Mouse (Mus musculus) heart, embryonic 16.5 days (tissue): Measurements from ENCODE around the gene Cpne4. TPM values are rescaled to one million over a fixed set of nuclear protein-coding genes. Genes with fewer than 3 reads are reported as not detected.

ENCODE experiments used
- ATAC-seq: fragments of 200-750 bp; cut with Nextera tagmentation; replicated peaks from 2 replicates; pipeline ENCODE4 v1.8.0; 2017; ENCODE audit warnings: moderate number of reproducible peaks; ENCODE audit not compliant: insufficient read depth, low FRiP score; ENCODE audit errors: extremely low read depth
- H3K27ac ChIP-seq: fragments of 300-500 bp; sonication (generic); 2 replicates; pipeline ENCODE4 v1.5.1; 2014; ENCODE audit warnings: mild to moderate bottlenecking, low read length, control low read depth, moderate library complexity
- H3K27me3 ChIP-seq: fragments of 300-500 bp; sonication (generic); 2 replicates; pipeline ENCODE4 v1.6.1; 2014; ENCODE audit warnings: low read length, mixed read lengths; ENCODE audit not compliant: control insufficient read depth, insufficient read depth
- H3K36me3 ChIP-seq: fragments of 300-500 bp; sonication (generic); 2 replicates; pipeline ENCODE4 v1.6.1; 2014; ENCODE audit not compliant: control insufficient read depth, insufficient read depth
- H3K4me1 ChIP-seq: fragments of 300-500 bp; sonication (generic); 2 replicates; pipeline ENCODE4 v1.6.1; 2014; ENCODE audit warnings: low read length, mixed read lengths; ENCODE audit not compliant: control insufficient read depth, insufficient read depth
- H3K4me2 ChIP-seq: fragments of 300-500 bp; sonication (generic); 2 replicates; pipeline ENCODE4 v1.6.1; 2014; ENCODE audit warnings: low read depth, mild to moderate bottlenecking, control low read depth, low read length
- H3K4me3 ChIP-seq: fragments of 300-500 bp; sonication (generic); 2 replicates; pipeline ENCODE4 v1.5.1; 2014; ENCODE audit warnings: mild to moderate bottlenecking, control low read depth, low read length
- H3K9ac ChIP-seq: fragments of 300-500 bp; sonication (generic); 2 replicates; pipeline ENCODE4 v1.6.1; 2014; ENCODE audit warnings: low read length, control low read depth
- H3K9me3 ChIP-seq: fragments of 300-500 bp; sonication (generic); replicated peaks from 2 replicates; pipeline ENCODE4 v1.6.1; 2016; ENCODE audit warnings: low read length; ENCODE audit not compliant: control insufficient read depth
- WGBS: fragments of 180-500 bp; shearing (Covaris S2); extraction: QIAGEN DNeasy Blood & Tissue Kit; methylation state at CpG from one replicate; pipeline ENCODE4 v1.1.7; 2014; 5-methylcytosine and 5-hydroxymethylcytosine counted together
- polyA plus RNA-seq: library from polyadenylated mRNA; unstranded; fragments of >200 nt; fragmentation: Nextera tagmentation; extraction: Ambion mirVana; gene quantifications from 2 replicates; pipeline ENCODE4 v1.2.1, GENCODE M21; 2015

Cpne4 gene
- polyA plus RNA-seq: 0.14 and 0.26 TPM in 2 replicates

DNA sequence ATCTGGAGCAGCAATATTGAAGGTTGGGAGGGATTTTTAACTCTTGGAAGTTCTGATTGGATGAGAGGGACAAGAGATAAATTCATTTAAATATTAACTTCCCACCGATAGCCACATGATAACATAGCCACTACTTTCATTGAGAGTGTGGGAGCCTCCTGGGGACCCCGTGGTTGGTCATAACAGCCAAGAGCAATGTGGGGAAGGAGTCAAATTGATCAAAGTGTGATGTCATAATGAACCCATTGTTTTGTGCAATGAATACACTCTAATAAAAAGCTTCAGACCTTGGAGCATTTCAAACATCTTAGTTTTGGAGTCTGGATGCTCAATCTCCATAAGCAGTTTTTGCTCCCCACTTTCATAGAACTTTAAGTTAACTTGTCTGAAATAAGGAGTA lies at the start of gene Cpne4:
Gene Cpne4 (plus strand): TSS at position 301 of the 400 bp plus-strand sequence.
- Histone ChIP-seq H3K9me3 (no peaks in the 10 kb centered on the region; the same call in 1 of the 2 replicates), H3K4me1 (no peaks in the 10 kb centered on the region), H3K27me3 (no peaks in the 10 kb centered on the region), H3K9ac (no peak within 1 kb of the TSS), H3K4me2 (no peak within 1 kb of the TSS), H3K36me3 (no peaks in the 10 kb centered on the region), H3K27ac (no peak within 1 kb of the TSS), H3K4me3 (no peak within 1 kb of the TSS)
- 59% methylated on average over 2 of the region's 2 CpGs for WGBS
- ATAC-seq: no peak

DNA sequence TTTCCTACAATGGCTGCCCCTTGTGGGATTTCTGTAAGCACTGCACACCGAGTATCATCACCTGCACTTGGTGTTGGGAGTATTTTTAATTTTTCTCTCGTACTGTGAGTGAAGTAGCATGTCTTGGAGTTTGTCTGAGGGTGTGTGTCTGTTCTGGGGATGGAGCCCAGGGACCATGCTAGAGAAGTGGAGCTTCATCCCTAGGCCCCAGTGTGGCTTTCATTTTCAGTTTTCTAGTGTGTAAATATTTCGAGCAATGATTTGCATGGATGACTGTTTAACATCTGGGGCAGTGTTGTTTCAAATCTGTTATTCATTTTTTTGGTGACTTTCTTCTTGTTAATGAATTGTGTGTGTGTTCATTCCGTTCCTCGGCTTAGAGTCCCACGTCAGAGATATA lies 31.9 kb upstream of the Cpne4 start:
- no peak overlapping the region for H3K27ac ChIP-seq
- H3K36me3 ChIP-seq: no peaks in the 10 kb centered on the region
- no peak overlapping the region for H3K4me2 ChIP-seq
- H3K4me1 ChIP-seq: no peaks in the 10 kb centered on the region
- no peaks in the 10 kb centered on the region for H3K9me3 ChIP-seq
- no peak for ATAC-seq
- H3K9ac ChIP-seq: no peak overlapping the region
- 75% methylated on average over 6 of the region's 6 CpGs for WGBS
- no peaks in the 10 kb centered on the region for H3K27me3 ChIP-seq
- no peak overlapping the region for H3K4me3 ChIP-seq

DNA sequence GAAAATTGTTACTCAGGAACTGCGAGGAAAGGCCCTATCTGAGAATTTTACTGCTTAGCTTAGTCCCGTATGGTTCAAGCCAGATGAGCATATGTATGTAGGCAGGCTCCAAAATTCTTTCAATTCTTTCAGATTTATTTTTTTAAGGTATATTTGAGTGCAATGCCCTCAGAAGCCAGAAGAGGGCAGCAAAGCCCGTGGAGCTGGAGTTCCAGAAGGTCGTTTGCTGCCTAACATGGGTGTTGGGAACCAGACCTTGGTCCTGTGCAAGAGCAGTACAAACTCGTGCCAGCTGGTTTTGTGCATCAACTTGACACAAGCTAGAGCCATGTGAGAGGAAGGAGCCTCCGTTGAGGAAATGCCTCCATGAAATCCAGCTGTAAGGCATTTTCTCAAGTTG lies 11.6 kb upstream of the Cpne4 start:
- Histone ChIP-seq H3K9me3 (no peaks in the 10 kb centered on the region), H3K4me2 (no peak overlapping the region), H3K9ac (no peak overlapping the region), H3K27ac (no peak overlapping the region), H3K4me1 (no peaks in the 10 kb centered on the region), H3K4me3 (no peak overlapping the region), H3K36me3 (no peaks in the 10 kb centered on the region), H3K27me3 (no peaks in the 10 kb centered on the region)
- 40% methylated on average over 6 of the region's 6 CpGs for WGBS
- no peak for ATAC-seq

DNA sequence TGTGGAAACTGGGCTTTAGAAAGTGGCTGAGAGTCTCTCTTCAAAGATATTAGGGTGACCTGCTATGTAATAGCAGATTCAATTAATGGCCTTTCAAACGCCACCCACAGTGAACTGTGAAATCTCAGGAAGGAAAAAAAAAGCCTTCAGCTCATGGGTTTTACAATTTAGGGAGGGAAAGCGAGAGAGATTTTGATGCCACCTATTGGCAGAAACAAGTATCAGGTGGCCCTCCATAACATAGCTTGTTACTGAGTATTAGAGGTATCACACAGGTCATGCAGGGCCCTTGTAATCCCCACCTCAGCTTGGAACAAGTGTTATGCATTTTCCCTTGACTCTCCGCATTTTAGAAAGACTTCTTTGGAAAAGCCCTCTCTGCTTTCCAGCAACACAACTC lies 18.7 kb downstream of the Cpne4 start:
- ATAC-seq: no peak
- WGBS: 25% methylated on average over 3 of the region's 3 CpGs

DNA sequence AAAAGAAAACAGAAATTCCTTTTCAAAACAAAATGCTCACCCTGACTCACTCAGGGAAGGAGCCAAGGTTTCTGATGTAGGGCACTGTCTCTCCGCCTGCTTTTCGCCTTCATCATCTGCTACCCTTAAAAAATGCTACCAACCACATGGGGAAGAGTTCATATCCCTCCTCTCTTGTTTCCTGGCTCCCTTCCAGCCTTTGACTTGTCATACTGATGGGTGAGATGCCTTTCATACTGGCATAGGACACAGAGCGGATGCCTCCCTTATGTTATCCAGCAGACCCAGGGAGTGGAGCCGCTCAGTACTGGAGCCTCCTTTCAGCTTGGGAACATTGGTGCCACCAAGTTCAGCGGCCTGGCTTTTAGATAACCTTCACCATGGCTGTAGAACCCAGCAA lies 19.4 kb downstream of the Cpne4 start:
- Histone ChIP-seq H3K27me3 (peaks cover 16% of the 10 kb centered on the region), H3K27ac (no peak overlapping the region), H3K4me1 (no peaks in the 10 kb centered on the region), H3K4me2 (no peak overlapping the region), H3K4me3 (no peak overlapping the region), H3K36me3 (no peaks in the 10 kb centered on the region), H3K9me3 (no peaks in the 10 kb centered on the region), H3K9ac (no peak overlapping the region)
- no peak for ATAC-seq
- 72% methylated on average over 5 of the region's 5 CpGs for WGBS

More for the DNA sequence above, 18.7 kb downstream of the Cpne4 start:
- Histone ChIP-seq H3K9me3 (no peaks in the 10 kb centered on the region), H3K4me2 (no peak overlapping the region), H3K27me3 (peaks cover 16% of the 10 kb centered on the region), H3K27ac (no peak overlapping the region), H3K4me1 (no peaks in the 10 kb centered on the region), H3K4me3 (no peak overlapping the region), H3K9ac (no peak overlapping the region), H3K36me3 (no peaks in the 10 kb centered on the region)

DNA sequence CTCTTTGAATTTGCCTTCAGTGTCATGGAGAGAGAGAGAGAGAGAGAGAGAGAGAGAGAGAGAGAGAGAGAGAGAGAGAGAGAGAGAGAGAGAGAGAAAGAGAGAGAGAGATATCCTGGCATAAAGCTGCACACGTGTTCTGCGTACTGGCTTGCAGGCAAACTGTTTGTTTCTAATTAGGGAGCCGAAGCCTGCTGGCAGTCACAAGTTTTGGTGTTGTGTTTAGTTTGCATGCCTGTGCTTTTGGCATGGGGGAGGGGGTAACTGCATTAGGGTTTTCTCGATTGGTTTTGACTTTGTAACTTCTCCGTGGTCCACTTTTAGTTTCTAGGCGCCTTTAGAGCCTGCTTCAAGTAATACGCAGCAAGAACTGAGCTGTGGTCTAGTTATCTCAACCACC lies 20.0 kb downstream of the Cpne4 start:
- Histone ChIP-seq H3K36me3 (no peaks in the 10 kb centered on the region), H3K4me3 (no peak overlapping the region), H3K9me3 (no peaks in the 10 kb centered on the region), H3K4me1 (no peaks in the 10 kb centered on the region), H3K4me2 (no peak overlapping the region), H3K9ac (no peak overlapping the region), H3K27me3 (peaks cover 16% of the 10 kb centered on the region), H3K27ac (no peak overlapping the region)
- WGBS: 56% methylated on average over 7 of the region's 7 CpGs
- no peak for ATAC-seq

DNA sequence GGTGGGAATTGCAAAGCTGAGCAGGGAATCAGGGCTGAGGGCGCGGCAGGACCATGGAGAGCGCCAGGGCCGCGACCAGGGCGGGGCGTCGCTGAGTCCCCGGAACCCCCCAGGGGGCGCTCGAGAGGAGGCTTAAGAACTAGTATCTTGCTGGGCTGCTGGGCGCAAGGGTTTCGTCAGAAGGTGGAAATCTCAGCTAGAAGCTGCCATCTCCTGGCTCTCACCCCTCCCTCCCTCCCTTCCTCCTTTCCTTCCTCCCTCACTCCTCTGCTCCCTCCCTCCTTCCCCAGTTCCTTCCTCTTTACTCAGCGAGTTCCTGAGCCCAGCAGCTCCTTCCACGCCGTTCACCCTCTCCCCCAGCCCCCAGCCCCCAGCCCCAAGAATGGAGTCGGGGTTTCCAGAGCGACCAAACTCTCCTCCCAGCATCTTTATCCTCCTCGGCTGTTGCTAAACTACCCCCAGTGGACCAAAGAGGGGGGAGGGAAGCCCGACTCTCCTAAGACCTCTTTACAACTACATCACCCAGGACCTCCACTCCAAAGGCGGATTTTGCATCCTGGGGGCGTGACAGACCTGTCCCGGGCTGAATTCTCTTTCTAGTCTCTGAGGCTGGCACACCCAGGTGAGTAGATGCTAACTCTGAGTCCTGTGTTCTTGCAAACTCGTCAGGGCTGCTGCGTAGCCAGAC lies 22.5 kb downstream of the Cpne4 start:
- no peaks in the 10 kb centered on the region for H3K9me3 ChIP-seq
- no peak overlapping the region for H3K27ac ChIP-seq
- no peaks in the 10 kb centered on the region for H3K4me1 ChIP-seq
- H3K27me3 ChIP-seq: peaks cover 18% of the 10 kb centered on the region
- H3K36me3 ChIP-seq: no peaks in the 10 kb centered on the region
- H3K4me2 ChIP-seq: no peak overlapping the region
- no peak overlapping the region for H3K9ac ChIP-seq
- ATAC-seq: no peak; the same call in 1 of the 2 replicates
- no peak overlapping the region for H3K4me3 ChIP-seq
- under 1% methylated on average over 25 of the region's 25 CpGs for WGBS

DNA sequence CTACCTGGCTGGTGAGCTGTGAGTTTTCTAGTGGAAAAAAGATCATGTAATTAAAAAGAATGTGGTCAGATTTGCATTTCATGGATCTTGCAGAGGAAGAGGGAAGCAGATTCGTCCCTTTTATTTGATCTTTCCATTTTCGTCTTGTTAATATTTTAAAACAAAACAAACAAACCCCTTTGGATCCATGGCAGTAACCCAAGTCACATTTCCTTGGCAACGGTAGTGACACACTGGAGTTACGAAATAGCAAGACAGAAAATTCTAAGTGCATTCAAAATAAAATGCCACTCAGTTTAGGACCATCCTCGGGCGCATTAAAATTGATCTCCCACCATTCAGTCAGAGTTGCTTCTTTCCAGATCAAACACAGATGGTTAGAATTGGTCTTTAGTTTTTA lies 25.8 kb downstream of the Cpne4 start:
- 63% methylated on average over 6 of the region's 6 CpGs for WGBS

DNA sequence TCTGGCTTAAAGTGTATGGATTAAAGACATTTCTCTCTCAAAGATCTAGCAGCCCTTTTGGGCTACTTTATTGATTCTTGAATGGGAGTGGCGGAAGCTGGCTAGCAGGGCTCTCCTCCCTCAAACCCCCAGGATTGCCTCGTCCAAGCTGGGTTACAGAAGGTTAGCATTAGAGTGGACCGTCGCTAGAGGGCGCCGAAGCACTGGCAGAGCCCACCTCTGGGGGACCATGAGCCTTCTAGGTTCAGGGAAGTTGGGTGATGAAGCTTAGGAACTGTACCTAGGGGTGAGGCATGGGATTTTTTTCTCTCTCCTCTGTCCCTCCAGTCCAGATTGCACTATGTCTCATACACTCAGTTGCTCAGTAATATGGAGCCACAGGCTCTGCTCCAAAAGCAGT lies 27.4 kb downstream of the Cpne4 start:
- H3K9ac ChIP-seq: no peak overlapping the region
- no peak for ATAC-seq
- no peaks in the 10 kb centered on the region for H3K36me3 ChIP-seq
- WGBS: 3% methylated on average over 6 of the region's 6 CpGs
- H3K4me2 ChIP-seq: no peak overlapping the region
- H3K4me1 ChIP-seq: no peaks in the 10 kb centered on the region
- H3K4me3 ChIP-seq: no peak overlapping the region
- no peak overlapping the region for H3K27ac ChIP-seq
- H3K9me3 ChIP-seq: no peaks in the 10 kb centered on the region
- peaks cover 16% of the 10 kb centered on the region for H3K27me3 ChIP-seq

More for the DNA sequence above, 25.8 kb downstream of the Cpne4 start:
- no peak overlapping the region for H3K4me3 ChIP-seq
- H3K9ac ChIP-seq: no peak overlapping the region
- no peak for ATAC-seq
- peaks cover 18% of the 10 kb centered on the region for H3K27me3 ChIP-seq
- no peak overlapping the region for H3K4me2 ChIP-seq
- H3K36me3 ChIP-seq: no peaks in the 10 kb centered on the region
- no peak overlapping the region for H3K27ac ChIP-seq
- H3K9me3 ChIP-seq: no peaks in the 10 kb centered on the region
- no peaks in the 10 kb centered on the region for H3K4me1 ChIP-seq
